Mouse (Mus musculus): ENCODE data around the gene Tmem207.

The Tmem207 gene

GRCm38 (mm10) chr16:26454163-26454562 is 72.4 kb downstream of the Tmem207 start:
- DNase-seq = no peak
